Mouse (Mus musculus) neural tube, embryonic 11.5 days (tissue): ENCODE data around the gene Ehf. TPM values are rescaled to one million over a fixed set of nuclear protein-coding genes. Genes with fewer than 3 reads are reported as not detected.

Experiments
- ATAC-seq: fragments of 200-750 bp; cut with Nextera tagmentation; 2 replicates; pipeline ENCODE4 v1.8.0; 2017; ENCODE audit warnings: moderate number of reproducible peaks, mild to moderate bottlenecking, moderate TSS enrichment, moderate library complexity; ENCODE audit not compliant: insufficient read depth, low FRiP score, low TSS enrichment
- DNase-seq: peaks from one replicate; pipeline ENCODE4 v3.0.0-alpha.2; 2015; ENCODE audit warnings: low spot score
- H3K27ac ChIP-seq: fragments of 300-500 bp; sonication (generic); 2 replicates; pipeline ENCODE4 v1.5.1; 2014; ENCODE audit warnings: low read depth, mild to moderate bottlenecking, low read length
- H3K27me3 ChIP-seq: fragments of 300-500 bp; sonication (generic); 2 replicates; pipeline ENCODE4 v1.6.1; 2014; ENCODE audit warnings: mild to moderate bottlenecking, low read length, mixed read lengths; ENCODE audit not compliant: control insufficient read depth, insufficient read depth
- H3K36me3 ChIP-seq: fragments of 300-500 bp; sonication (generic); 2 replicates; pipeline ENCODE4 v1.6.1; 2014; ENCODE audit warnings: mild to moderate bottlenecking, low read length, moderate library complexity, mixed read lengths; ENCODE audit not compliant: control insufficient read depth, insufficient read depth
- H3K4me1 ChIP-seq: fragments of 300-500 bp; sonication (generic); 2 replicates; pipeline ENCODE4 v1.6.1; 2014; ENCODE audit warnings: low read length, mixed read lengths; ENCODE audit not compliant: control insufficient read depth, insufficient read depth
- H3K4me2 ChIP-seq: fragments of 300-500 bp; sonication (generic); 2 replicates; pipeline ENCODE4 v1.6.1; 2014; ENCODE audit warnings: low read depth, mild to moderate bottlenecking, moderate library complexity
- H3K4me3 ChIP-seq: fragments of 300-500 bp; sonication (generic); 2 replicates; pipeline ENCODE4 v1.5.1; 2014; ENCODE audit warnings: low read depth, low read length
- H3K9ac ChIP-seq: fragments of 300-500 bp; sonication (generic); 2 replicates; pipeline ENCODE4 v1.6.1; 2014; ENCODE audit warnings: mild to moderate bottlenecking, low read length
- H3K9me3 ChIP-seq: fragments of 300-500 bp; sonication (generic); 2 replicates; pipeline ENCODE4 v1.6.1; 2016; ENCODE audit warnings: low read length; ENCODE audit not compliant: control insufficient read depth
- WGBS: fragments of 180-500 bp; shearing (Covaris S2); extraction: QIAGEN DNeasy Blood & Tissue Kit; methylation state at CpG from one replicate; pipeline ENCODE4 v1.1.7; 2014; 5-methylcytosine and 5-hydroxymethylcytosine counted together
- polyA plus RNA-seq: library from polyadenylated mRNA; unstranded; fragments of >200 nt; fragmentation: Nextera tagmentation; extraction: Ambion mirVana; gene quantifications from 2 replicates; pipeline ENCODE4 v1.2.1, GENCODE M21; 2014

The Ehf gene
- polyA plus RNA-seq = 0.15 TPM in 1 of 2 replicates, not detected in the other

DNA sequence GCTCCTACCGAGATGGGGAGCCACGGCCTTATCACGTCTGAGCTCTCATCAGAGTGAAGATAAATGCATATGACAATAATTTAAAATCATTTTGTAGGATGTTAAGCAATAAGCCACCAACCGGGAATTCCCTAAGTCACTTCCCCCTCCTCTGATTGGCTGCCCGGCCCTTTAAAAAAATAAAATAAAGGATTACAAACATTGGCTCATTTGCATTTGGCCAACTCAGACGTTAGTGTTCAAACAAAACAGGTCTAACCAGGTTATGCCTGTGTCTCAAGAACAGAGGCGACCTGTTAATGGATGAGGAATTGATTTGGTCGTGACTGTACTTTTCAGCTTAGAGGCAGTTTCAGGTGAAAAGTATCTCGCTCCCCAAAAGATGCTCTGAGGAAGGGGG lies at the start of gene Ehf:
Gene Ehf (minus strand): TSS at position 147 of the 400 bp plus-strand sequence.
- H3K4me1 ChIP-seq = no peaks in the 10 kb centered on the region
- H3K4me2 ChIP-seq = no peak within 1 kb of the TSS
- no peak for ATAC-seq
- H3K9ac ChIP-seq = no peak within 1 kb of the TSS
- H3K36me3 ChIP-seq = no peaks in the 10 kb centered on the region
- DNase-seq = no peak
- WGBS = 71% methylated on average over 9 of the region's 9 CpGs
- H3K27me3 ChIP-seq = no peaks in the 10 kb centered on the region
- H3K27ac ChIP-seq = no peak within 1 kb of the TSS
- no peak within 1 kb of the TSS for H3K4me3 ChIP-seq
- no peaks in the 10 kb centered on the region for H3K9me3 ChIP-seq

DNA sequence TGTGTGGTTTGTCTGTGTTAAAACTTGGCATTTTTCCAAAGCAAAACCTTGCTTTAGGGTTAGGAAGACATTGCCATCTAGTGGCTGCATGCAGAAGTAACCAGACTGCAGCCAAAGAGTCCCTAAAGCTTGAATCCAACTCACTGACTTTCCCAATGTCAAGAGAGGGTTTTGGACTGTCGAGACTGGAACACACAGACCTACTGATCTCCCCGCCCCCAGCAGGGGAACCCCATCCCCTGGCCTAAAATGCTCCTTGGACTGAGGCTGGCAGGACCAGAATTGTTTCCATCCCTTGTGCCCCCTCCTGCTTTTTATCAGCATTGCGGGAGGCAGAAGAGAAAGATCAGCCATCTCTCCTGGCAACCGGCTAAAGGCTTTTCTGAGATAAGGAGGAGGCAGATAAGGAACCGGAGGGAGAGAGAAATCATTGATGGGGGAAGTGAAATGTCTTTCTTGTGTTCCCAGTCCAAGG lies 44.4 kb upstream of the Ehf start:
- no peak overlapping the region for H3K4me3 ChIP-seq
- no peaks in the 10 kb centered on the region for H3K9me3 ChIP-seq
- ATAC-seq (peak; percentile 23; the same call in 1 of the 2 replicates), DNase-seq (peak; percentile 60)
- 37% methylated on average over 5 of the region's 5 CpGs for WGBS
- H3K27ac ChIP-seq = no peak overlapping the region
- no peak overlapping the region for H3K9ac ChIP-seq
- H3K4me1 ChIP-seq = no peaks in the 10 kb centered on the region
- no peak overlapping the region for H3K4me2 ChIP-seq
- H3K36me3 ChIP-seq = no peaks in the 10 kb centered on the region
- H3K27me3 ChIP-seq = no peaks in the 10 kb centered on the region

DNA sequence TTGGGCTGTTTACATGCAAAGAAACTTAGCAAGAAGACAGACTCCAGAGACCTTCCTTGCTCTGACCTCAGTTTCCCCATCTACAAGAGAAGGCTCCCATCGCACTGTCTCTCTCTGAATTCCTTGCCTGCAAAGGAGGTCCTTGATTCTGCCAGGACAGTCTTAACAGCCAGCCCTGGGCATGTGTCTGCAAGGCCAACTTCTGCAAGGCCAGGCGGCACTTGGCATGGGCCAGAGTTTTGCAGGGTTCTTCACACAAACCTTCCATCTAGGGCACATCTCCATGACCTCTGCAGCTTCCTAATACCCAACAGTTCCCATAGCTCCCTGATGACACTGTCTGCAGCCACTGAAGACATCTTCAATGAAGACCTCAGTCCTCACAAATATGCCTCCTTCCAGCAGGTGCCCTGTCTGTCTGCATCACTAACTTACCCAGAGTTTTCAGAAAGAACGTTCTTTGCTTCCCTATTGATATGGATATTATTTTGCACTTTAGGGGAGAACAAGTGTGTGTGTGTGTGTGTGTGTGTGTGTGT lies 43.7 kb upstream of the Ehf start:
- H3K27ac ChIP-seq = no peak overlapping the region
- 76% methylated on average over 3 of the region's 3 CpGs for WGBS
- DNase-seq (no peak), ATAC-seq (no peak)
- no peaks in the 10 kb centered on the region for H3K36me3 ChIP-seq
- H3K27me3 ChIP-seq = no peaks in the 10 kb centered on the region
- no peaks in the 10 kb centered on the region for H3K4me1 ChIP-seq
- no peak overlapping the region for H3K4me2 ChIP-seq
- no peak overlapping the region for H3K4me3 ChIP-seq
- H3K9ac ChIP-seq = no peak overlapping the region
- H3K9me3 ChIP-seq = no peaks in the 10 kb centered on the region

DNA sequence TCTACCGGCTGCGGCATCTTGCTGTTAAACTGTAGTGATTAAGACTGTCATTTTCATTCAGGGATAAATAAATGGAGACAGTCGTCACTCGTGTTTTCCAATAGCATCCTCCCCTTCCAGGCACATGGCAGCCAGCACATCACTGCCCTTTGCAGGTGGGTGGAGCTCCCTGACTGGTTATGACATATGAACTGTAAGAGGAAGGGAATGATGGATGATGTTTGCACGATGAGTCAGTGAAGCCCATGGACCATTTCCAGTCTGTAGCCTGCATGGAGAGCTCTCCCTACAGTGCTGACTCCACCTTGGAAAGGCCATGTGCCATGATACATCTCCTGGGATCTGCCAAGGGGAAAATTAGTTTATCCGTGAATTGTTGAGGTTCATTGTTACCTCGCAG lies 40.5 kb upstream of the Ehf start:
- Histone ChIP-seq H3K4me2 (no peak overlapping the region), H3K27ac (no peak overlapping the region), H3K9me3 (no peaks in the 10 kb centered on the region), H3K27me3 (no peaks in the 10 kb centered on the region), H3K4me1 (no peaks in the 10 kb centered on the region), H3K4me3 (no peak overlapping the region), H3K36me3 (no peaks in the 10 kb centered on the region), H3K9ac (no peak overlapping the region)
- DNase-seq = no peak
- WGBS = 82% methylated on average over 7 of the region's 7 CpGs
- no peak for ATAC-seq

DNA sequence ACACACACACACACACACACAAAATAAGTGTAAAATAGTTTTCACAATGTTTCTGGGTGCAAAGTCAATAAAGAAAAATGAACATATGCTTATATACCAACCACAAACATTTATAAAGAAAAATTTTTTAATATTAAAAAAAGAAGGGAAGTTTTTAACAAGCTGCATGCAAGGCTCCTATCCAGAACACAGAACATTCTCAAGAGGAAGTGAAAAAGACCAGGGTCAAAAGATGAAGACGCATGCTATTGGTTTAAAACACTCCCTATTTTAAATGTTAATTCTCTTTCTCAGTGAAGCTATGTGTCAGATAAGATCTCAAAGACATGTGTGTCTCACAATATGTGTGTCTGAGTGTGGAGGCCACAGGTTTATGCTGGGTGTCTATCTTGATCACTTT lies 39.0 kb upstream of the Ehf start:
- DNase-seq (no peak), ATAC-seq (no peak)
- H3K9ac ChIP-seq = no peak overlapping the region
- WGBS = 80% methylated on average over 1 of the region's 1 CpGs
- no peak overlapping the region for H3K4me2 ChIP-seq
- H3K9me3 ChIP-seq = no peaks in the 10 kb centered on the region
- H3K27me3 ChIP-seq = no peaks in the 10 kb centered on the region
- no peak overlapping the region for H3K4me3 ChIP-seq
- H3K27ac ChIP-seq = no peak overlapping the region
- H3K36me3 ChIP-seq = no peaks in the 10 kb centered on the region
- no peaks in the 10 kb centered on the region for H3K4me1 ChIP-seq

DNA sequence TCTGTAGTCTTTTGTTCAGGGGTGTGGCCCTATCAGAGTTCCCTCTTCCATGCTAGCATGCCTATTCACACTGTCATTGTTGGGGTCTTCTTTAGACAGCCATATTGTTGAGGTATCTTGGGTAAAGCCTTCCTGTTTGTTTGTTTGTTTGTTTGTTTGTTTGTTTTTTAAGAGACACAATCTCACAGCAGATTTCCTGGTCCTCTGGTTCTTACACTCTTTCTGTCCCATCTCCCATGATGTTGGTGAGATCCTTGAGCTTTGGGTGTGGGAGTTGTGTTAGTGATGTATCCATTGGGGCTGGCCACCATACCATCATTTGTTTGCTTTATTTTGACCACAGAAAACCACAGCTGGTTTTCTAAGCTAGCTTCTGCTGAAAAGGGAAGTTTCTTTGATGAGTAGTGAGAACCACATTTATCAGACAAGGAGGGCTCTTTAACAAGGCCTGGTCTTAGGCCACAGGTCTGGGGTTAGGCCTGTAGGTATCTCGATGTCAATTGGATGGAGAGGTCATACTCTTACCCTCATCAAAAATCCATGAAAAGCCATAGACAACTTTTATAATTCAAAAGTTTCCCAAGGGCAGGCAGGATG lies 38.4 kb upstream of the Ehf start:
- H3K4me3 ChIP-seq = no peak overlapping the region

DNA sequence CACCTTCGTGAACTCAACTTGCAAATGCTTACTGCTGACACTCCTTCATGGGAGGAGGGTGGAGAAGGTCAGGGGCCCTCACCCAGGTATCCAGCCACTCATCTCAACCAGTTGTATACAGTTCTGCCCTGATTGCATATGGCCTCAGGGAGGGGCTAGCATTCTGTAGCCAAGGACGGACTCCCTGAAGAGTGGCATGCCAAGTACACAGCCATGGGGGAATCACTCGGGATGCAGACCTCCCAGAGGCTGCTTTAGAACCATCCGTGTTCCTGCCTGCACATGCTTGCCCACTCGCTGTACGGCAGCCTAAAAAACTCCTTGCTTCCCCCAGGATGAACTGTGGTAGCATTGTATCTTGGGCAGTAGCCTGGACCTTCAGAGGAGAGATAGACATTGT lies 35.6 kb upstream of the Ehf start:
- no peaks in the 10 kb centered on the region for H3K36me3 ChIP-seq
- no peaks in the 10 kb centered on the region for H3K9me3 ChIP-seq
- no peak overlapping the region for H3K4me3 ChIP-seq
- H3K27ac ChIP-seq = no peak overlapping the region
- no peaks in the 10 kb centered on the region for H3K27me3 ChIP-seq
- WGBS = 87% methylated on average over 6 of the region's 6 CpGs
- no peak overlapping the region for H3K4me2 ChIP-seq
- no peaks in the 10 kb centered on the region for H3K4me1 ChIP-seq
- no peak overlapping the region for H3K9ac ChIP-seq
- no peak for DNase-seq
- no peak for ATAC-seq

More for the DNA sequence above, 38.4 kb upstream of the Ehf start:
- Histone ChIP-seq H3K9ac (no peak overlapping the region), H3K4me1 (no peaks in the 10 kb centered on the region), H3K36me3 (no peaks in the 10 kb centered on the region), H3K4me2 (no peak overlapping the region), H3K27ac (no peak overlapping the region), H3K27me3 (no peaks in the 10 kb centered on the region), H3K9me3 (no peaks in the 10 kb centered on the region)
- 85% methylated on average over 1 of the region's 1 CpGs for WGBS
- DNase-seq = no peak
- ATAC-seq = no peak

DNA sequence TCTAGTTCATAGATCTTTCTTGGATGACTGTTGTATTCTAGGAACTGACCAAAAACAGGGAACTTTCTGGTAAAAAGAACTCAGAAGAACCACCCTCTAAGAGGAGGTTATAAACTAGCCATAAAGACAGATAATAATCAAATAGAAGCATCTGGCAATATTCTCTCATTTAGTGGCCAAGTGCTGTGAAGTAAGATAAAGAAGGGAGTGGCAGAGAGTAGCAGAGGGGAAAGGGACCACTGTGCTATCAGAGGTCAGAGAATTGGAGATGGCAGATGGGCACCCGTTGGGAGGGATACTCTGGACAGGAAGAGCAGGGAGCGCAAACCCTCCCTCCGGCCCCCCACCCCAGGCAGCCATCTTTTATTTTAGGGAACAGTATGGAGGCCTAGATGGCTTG lies 34.3 kb upstream of the Ehf start:
- Histone ChIP-seq H3K9ac (no peak overlapping the region), H3K4me3 (no peak overlapping the region), H3K27me3 (no peaks in the 10 kb centered on the region), H3K27ac (no peak overlapping the region), H3K36me3 (no peaks in the 10 kb centered on the region), H3K4me1 (no peaks in the 10 kb centered on the region), H3K9me3 (no peaks in the 10 kb centered on the region), H3K4me2 (no peak overlapping the region)
- no peak for DNase-seq
- WGBS = 85% methylated on average over 3 of the region's 3 CpGs
- no peak for ATAC-seq

DNA sequence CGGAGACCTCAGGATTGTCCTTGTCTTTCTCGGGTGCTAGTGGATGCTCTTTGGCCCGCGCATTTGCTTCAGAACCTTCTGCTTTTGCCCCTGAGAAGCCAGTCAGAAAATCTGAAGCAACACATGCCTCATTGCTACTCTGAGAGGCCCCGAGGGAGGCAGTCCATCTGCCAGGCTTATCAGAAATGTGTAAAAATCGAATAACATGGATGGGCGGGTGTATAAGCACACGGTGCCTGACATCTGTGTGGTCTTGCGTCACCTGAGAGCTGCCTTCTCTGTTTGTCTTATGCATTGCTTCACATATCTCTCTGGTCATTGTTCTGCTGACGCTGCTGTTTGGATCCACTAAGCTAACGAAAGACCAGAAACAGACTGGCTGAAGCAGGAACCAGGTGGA lies 33.5 kb upstream of the Ehf start:
- H3K4me2 ChIP-seq = no peak overlapping the region
- no peaks in the 10 kb centered on the region for H3K36me3 ChIP-seq
- 83% methylated on average over 11 of the region's 11 CpGs for WGBS
- no peak overlapping the region for H3K4me3 ChIP-seq
- H3K27me3 ChIP-seq = no peaks in the 10 kb centered on the region
- no peaks in the 10 kb centered on the region for H3K4me1 ChIP-seq
- no peak overlapping the region for H3K27ac ChIP-seq
- no peak for DNase-seq
- no peak for ATAC-seq
- H3K9me3 ChIP-seq = no peaks in the 10 kb centered on the region
- no peak overlapping the region for H3K9ac ChIP-seq
